Mouse (Mus musculus) lung, embryonic 14.5 days (tissue): ENCODE results near the gene Megf11. TPM values are rescaled to one million over a fixed set of nuclear protein-coding genes. Genes with fewer than 3 reads are reported as not detected.

Source experiments
- ATAC-seq: fragments of 200-750 bp; cut with Nextera tagmentation; 2 replicates; pipeline ENCODE4 v1.8.0; 2017; ENCODE audit warnings: mild to moderate bottlenecking, moderate TSS enrichment, moderate library complexity; ENCODE audit not compliant: insufficient read depth
- DNase-seq: peaks from one replicate; pipeline ENCODE4 v3.0.0-alpha.2; 2015
- H3K27ac ChIP-seq: fragments of 300-500 bp; sonication (generic); 2 replicates; pipeline ENCODE4 v1.5.1; 2014; ENCODE audit warnings: low read depth, mild to moderate bottlenecking, moderate library complexity
- H3K27me3 ChIP-seq: fragments of 300-500 bp; sonication (generic); 2 replicates; pipeline ENCODE4 v1.6.1; 2014; ENCODE audit warnings: low read length, control low read depth; ENCODE audit not compliant: insufficient read depth
- H3K36me3 ChIP-seq: fragments of 300-500 bp; sonication (generic); 2 replicates; pipeline ENCODE4 v1.6.1; 2014; ENCODE audit warnings: control low read depth; ENCODE audit not compliant: insufficient read depth
- H3K4me1 ChIP-seq: fragments of 300-500 bp; sonication (generic); 2 replicates; pipeline ENCODE4 v1.6.1; 2014; ENCODE audit warnings: antibody characterized with exemption, control low read depth; ENCODE audit not compliant: insufficient read depth
- H3K4me2 ChIP-seq: fragments of 300-500 bp; sonication (generic); 2 replicates; pipeline ENCODE4 v1.6.1; 2014; ENCODE audit warnings: mild to moderate bottlenecking
- H3K4me3 ChIP-seq: fragments of 300-500 bp; sonication (generic); 2 replicates; pipeline ENCODE4 v1.5.1; 2014; ENCODE audit warnings: low read depth, low read length
- H3K9ac ChIP-seq: fragments of 300-500 bp; sonication (generic); 2 replicates; pipeline ENCODE4 v1.6.1; 2014
- H3K9me3 ChIP-seq: fragments of 300-500 bp; sonication (generic); 2 replicates; pipeline ENCODE4 v1.6.1; 2016; ENCODE audit warnings: low read depth, low read length, control low read depth
- CTCF ChIP-seq: IDR thresholded peaks from 2 replicates; pipeline ENCODE4 v1.5.1; 2016; ENCODE audit warnings: antibody characterized with exemption, low read depth
- WGBS: fragments of 180-500 bp; shearing (Covaris S2); extraction: QIAGEN DNeasy Blood & Tissue Kit; methylation state at CpG from one replicate; pipeline ENCODE4 v1.1.7; 2014; 5-methylcytosine and 5-hydroxymethylcytosine counted together
- polyA plus RNA-seq: library from polyadenylated mRNA; unstranded; fragments of >200 nt; fragmentation: Nextera tagmentation; extraction: Ambion mirVana; gene quantifications from 2 replicates; pipeline ENCODE4 v1.2.1, GENCODE M21; 2014

Megf11 gene
- polyA plus RNA-seq, 1 experiment from 2014 or later: 1.6 TPM

DNA sequence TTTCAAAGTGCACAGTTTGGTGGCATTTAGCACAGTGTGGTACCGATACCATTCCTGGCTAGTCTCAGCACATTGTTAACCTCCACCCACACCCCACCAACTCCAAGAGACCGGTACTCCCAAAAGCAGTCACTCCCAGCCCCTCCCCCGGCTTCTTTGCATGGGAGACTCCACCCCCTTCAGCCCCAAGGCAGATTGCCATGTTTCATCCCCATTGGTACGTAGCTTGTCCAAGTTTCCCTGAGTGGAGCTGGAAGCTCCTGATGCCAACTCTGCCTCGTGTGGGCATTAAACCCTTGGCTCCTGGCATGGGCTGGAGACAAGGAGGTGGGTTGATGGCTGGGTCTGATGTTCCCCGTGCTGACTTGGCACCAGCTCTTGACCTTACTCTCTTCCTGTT is 129.4 kb downstream of the Megf11 start:
- Histone ChIP-seq H3K4me3 (no peak overlapping the region), H3K4me1 (no peaks in the 10 kb centered on the region), H3K4me2 (no peak overlapping the region), H3K9ac (no peak overlapping the region), H3K27me3 (no peaks in the 10 kb centered on the region), H3K9me3 (no peaks in the 10 kb centered on the region), H3K27ac (no peak overlapping the region), H3K36me3 (no peaks in the 10 kb centered on the region)
- no peak for DNase-seq
- no peak for ATAC-seq
- WGBS: 56% methylated on average over 6 of the region's 6 CpGs
- TF ChIP-seq CTCF: no peak

DNA sequence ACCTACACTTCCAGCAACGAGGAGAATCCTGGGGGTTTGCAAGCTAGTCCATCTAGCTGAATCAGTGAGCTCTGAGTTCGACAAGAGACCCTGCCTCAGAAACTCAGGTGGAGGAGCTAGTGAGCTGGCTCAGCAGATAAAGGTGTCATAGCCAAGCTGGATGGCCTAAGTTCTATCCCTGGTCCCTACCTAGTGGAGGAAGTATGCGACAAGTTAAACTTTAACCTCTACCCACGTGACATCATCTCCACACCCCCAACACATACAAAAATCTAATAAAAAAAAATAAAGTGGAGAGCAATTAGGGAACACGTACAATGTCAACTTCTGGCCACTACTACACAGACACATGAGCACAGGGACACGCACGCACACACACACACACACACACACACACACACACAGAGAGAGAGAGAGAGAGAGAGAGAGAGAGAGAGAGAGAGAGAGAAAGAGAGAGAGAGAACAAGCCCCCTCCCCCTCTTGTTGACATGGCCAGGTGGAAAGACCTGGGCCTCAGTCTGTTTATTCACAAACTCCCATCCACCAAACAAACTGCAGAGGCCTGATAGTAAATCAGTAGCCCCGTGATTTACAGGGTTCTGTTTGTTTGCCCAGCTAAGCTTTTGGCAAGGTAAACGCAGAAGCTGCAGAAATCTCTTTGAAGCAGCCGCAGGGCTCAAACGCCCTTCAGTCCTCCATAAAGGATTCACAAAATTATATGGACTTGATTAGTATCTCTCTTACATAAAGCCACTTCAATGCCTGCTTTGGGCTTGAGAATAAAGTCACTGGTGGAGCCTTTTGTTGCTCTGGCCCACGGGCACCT is 134.7 kb downstream of the Megf11 start:
- Histone ChIP-seq H3K4me1 (no peaks in the 10 kb centered on the region), H3K4me2 (no peak overlapping the region), H3K27ac (no peak overlapping the region), H3K27me3 (no peaks in the 10 kb centered on the region), H3K9me3 (no peaks in the 10 kb centered on the region), H3K4me3 (no peak overlapping the region), H3K36me3 (no peaks in the 10 kb centered on the region), H3K9ac (no peak overlapping the region)
- no peak for TF ChIP-seq CTCF
- ATAC-seq (no peak), DNase-seq (no peak)
- WGBS: 50% methylated on average over 12 of the region's 12 CpGs

DNA sequence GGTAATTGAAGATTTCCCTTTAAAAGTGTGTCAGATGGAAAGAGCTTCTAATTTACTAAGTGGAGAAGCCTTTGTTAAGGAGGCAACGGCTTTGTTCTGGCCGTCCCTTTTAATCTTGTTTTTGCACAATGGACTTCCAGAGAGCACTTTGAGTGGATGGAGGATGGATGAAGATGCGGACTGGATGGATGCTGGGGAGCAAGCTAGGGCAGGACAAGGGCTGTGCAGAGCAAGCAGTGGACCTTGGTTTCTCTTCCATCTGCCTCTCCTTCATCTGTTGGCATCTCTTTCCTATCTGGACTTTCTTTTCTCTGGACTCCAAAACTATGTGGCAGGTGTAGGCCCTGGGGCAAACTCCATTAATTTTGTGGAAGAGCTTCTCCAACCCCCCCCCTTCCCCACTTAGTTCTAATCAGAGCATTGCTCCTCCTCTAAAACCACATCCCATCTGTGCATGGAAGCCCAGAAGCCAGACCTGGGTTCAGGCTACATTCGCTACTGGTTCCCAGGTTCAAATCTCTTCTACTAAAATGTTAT is 135.4 kb downstream of the Megf11 start:
- H3K27ac ChIP-seq: no peak overlapping the region
- H3K4me3 ChIP-seq: no peak overlapping the region
- DNase-seq (no peak), ATAC-seq (no peak)
- H3K4me2 ChIP-seq: no peak overlapping the region
- H3K4me1 ChIP-seq: no peaks in the 10 kb centered on the region
- no peaks in the 10 kb centered on the region for H3K9me3 ChIP-seq
- no peak for TF ChIP-seq CTCF
- H3K9ac ChIP-seq: no peak overlapping the region
- no peaks in the 10 kb centered on the region for H3K27me3 ChIP-seq
- no peaks in the 10 kb centered on the region for H3K36me3 ChIP-seq
- WGBS: 60% methylated on average over 4 of the region's 4 CpGs

DNA sequence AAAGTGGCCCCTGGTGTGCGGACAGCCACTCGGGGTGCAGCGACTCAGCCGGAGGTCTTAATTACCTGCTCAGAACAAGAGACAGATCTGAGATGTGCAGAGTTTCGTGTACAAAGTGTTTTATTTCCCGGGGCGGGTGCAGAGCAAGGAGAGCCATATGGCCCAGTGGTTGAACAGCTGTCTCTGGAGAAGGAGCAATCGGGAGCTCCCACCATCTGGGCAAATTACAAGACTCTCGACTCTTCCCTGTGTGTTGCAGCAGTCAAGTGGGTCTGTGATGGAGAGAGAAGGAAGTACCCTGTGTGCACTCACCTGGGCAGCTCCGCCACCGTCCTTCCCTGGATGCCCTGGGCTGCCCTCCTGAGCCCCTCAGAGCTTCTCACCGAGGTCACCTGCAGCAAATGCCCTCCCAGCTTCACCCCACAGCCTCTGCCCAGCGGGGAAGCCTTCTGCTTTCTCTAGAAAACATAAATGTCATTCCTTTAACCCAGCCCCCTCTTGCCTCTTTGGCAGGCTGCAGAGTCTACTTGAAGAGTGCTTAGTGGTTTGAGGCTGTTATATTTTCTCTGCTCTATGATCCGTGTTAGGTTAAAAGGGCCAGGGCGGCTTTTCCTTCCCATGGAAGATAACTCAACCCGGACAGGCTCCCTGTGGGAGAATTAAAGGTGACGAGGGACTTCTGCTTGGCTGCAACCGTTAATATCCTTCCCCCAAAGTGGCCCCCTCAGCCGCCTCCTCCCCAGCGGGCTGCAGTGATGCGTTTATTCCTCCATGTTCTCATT is 138.0 kb downstream of the Megf11 start:
- H3K4me2 ChIP-seq: no peak overlapping the region

DNA sequence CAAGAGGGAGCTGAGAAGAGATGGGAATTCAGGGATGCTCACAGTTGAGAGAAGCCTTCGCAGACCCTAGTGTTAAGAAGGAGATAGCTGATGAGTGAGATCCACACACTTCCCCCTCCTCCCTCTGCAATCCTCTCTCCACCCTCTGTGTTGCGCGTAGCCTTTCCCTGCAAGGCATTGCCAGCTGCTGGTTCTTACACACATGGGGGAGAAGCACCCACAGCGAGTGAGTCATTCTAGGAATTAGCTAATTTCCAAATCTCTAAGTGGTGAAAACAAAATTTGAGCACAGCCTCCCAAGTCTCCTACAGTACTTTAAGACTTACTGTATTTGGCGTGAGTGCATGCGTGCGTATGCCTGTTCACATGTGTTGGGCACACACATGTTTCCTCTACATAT is 142.6 kb downstream of the Megf11 start:
- Histone ChIP-seq H3K4me2 (no peak overlapping the region), H3K4me3 (no peak overlapping the region), H3K27ac (no peak overlapping the region), H3K4me1 (no peaks in the 10 kb centered on the region), H3K27me3 (no peaks in the 10 kb centered on the region), H3K9me3 (no peaks in the 10 kb centered on the region), H3K36me3 (no peaks in the 10 kb centered on the region), H3K9ac (no peak overlapping the region)
- 90% methylated on average over 7 of the region's 7 CpGs for WGBS
- TF ChIP-seq CTCF: no peak
- ATAC-seq (no peak), DNase-seq (no peak)

More for the DNA sequence above, 138.0 kb downstream of the Megf11 start:
- no peak for DNase-seq
- no peak overlapping the region for H3K9ac ChIP-seq
- no peak for ATAC-seq
- H3K27ac ChIP-seq: no peak overlapping the region
- 48% methylated on average over 21 of the region's 21 CpGs for WGBS
- no peaks in the 10 kb centered on the region for H3K36me3 ChIP-seq
- H3K4me1 ChIP-seq: no peaks in the 10 kb centered on the region
- H3K9me3 ChIP-seq: no peaks in the 10 kb centered on the region
- H3K4me3 ChIP-seq: no peak overlapping the region
- no peaks in the 10 kb centered on the region for H3K27me3 ChIP-seq
- TF ChIP-seq CTCF: no peak

DNA sequence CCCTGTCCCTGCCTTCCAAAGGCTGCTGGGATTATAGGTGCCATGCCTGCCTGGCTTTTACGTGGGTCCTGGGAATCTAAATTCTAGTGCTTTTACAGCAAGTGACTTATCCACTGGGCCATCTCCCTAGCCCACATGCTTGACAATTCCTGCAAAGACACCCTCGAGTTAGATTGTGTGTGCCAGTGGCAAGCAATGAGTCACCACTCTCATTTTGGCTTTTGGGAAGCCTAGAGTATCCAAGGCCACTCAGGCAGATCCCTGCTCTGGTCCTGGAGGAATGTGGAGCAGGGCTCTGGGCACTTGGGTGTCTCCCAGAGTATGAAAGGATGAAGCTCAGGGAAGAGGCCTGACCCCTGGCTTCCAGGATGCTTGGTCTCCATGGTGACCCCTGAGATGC is 143.2 kb downstream of the Megf11 start:
- ATAC-seq (no peak), DNase-seq (no peak)
- Histone ChIP-seq H3K4me2 (no peak overlapping the region), H3K9ac (no peak overlapping the region), H3K9me3 (no peaks in the 10 kb centered on the region), H3K36me3 (no peaks in the 10 kb centered on the region), H3K4me1 (no peaks in the 10 kb centered on the region), H3K4me3 (no peak overlapping the region), H3K27me3 (no peaks in the 10 kb centered on the region), H3K27ac (no peak overlapping the region)
- WGBS: 62% methylated on average over 2 of the region's 2 CpGs
- no peak for TF ChIP-seq CTCF

DNA sequence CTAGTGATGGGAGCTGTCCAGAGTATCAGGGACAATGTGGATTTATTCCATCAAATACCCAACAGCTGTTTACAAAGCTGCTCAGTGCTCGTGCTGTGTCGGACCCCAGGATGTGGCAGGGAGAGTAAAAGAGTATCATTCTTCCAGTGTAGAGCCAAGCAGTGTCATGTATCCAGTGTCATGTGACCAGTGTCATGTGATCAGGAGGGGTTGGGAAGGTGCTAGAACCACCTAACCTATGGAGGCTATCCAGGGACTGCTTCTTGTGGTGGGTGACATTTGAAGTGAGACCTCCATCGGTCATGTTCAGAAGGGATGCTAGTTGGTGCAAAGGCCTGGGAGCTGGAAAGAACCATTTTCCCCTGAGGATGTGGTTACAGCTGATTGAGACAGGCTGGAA is 146.5 kb downstream of the Megf11 start:
- TF ChIP-seq CTCF: no peak
- Histone ChIP-seq H3K27me3 (no peaks in the 10 kb centered on the region), H3K9ac (no peak overlapping the region), H3K27ac (no peak overlapping the region), H3K9me3 (no peaks in the 10 kb centered on the region), H3K4me3 (no peak overlapping the region), H3K4me2 (no peak overlapping the region), H3K36me3 (no peaks in the 10 kb centered on the region), H3K4me1 (no peaks in the 10 kb centered on the region)
- WGBS: 50% methylated on average over 3 of the region's 3 CpGs
- DNase-seq (peak; percentile 35), ATAC-seq (no peak)
